Mouse (Mus musculus) heart, embryonic 14.5 days (tissue): ENCODE measurements around the gene Nudt14. TPM values are rescaled to one million over a fixed set of nuclear protein-coding genes. Genes with fewer than 3 reads are reported as not detected.

ENCODE experiments used
- ATAC-seq: fragments of 200-750 bp; cut with Nextera tagmentation; 2 replicates; pipeline ENCODE4 v1.8.0; 2017; ENCODE audit warnings: low read depth, moderate TSS enrichment; ENCODE audit not compliant: insufficient number of reproducible peaks, insufficient read depth, low FRiP score
- H3K27ac ChIP-seq, 2 experiments: fragments of 200-500 bp in 1 of 2; fragments of 300-500 bp in 1 of 2; sonication (generic) in 1 of 2; replicated peaks in 1 of 2; 2 replicates each; pipeline ENCODE4 v1.5.1; 2012 to 2014; ENCODE audit warnings: low read depth in 2 of 2, low read length in 2 of 2, control low read depth in 1 of 2, mild to moderate bottlenecking in 1 of 2, mixed read lengths in 1 of 2; ENCODE audit not compliant: control insufficient read depth in 1 of 2, insufficient read depth in 1 of 2
- H3K27me3 ChIP-seq: fragments of 300-500 bp; sonication (generic); 2 replicates; pipeline ENCODE4 v1.6.1; 2014; ENCODE audit warnings: mild to moderate bottlenecking, low read length, control low read depth; ENCODE audit not compliant: control insufficient read depth, insufficient read depth
- H3K36me3 ChIP-seq: fragments of 300-500 bp; sonication (generic); 2 replicates; pipeline ENCODE4 v1.6.1; 2014; ENCODE audit warnings: mild to moderate bottlenecking, control low read depth, low read length, mixed read lengths; ENCODE audit not compliant: control insufficient read depth, insufficient read depth
- H3K4me1 ChIP-seq, 2 experiments: fragments of 200-500 bp in 1 of 2; fragments of 300-500 bp in 1 of 2; sonication (generic) in 1 of 2; 2 replicates each; pipeline ENCODE4 v1.6.1; 2012 to 2014; ENCODE audit warnings: low read length in 2 of 2, control low read depth in 1 of 2, mixed read lengths in 1 of 2; ENCODE audit not compliant: control insufficient read depth in 2 of 2, insufficient read depth in 2 of 2
- H3K4me2 ChIP-seq: fragments of 300-500 bp; sonication (generic); 2 replicates; pipeline ENCODE4 v1.6.1; 2014; ENCODE audit warnings: mild to moderate bottlenecking, low read length
- H3K4me3 ChIP-seq, 2 experiments: fragments of 200-500 bp in 1 of 2; fragments of 300-500 bp in 1 of 2; sonication (generic) in 1 of 2; 2 replicates each; pipeline ENCODE4 v1.5.1; 2012 to 2014; ENCODE audit warnings: low read length in 2 of 2, mild to moderate bottlenecking in 2 of 2, control low read depth in 1 of 2, low read depth in 1 of 2, moderate library complexity in 1 of 2; ENCODE audit not compliant: control insufficient read depth in 1 of 2, insufficient read depth in 1 of 2
- H3K9ac ChIP-seq: fragments of 300-500 bp; sonication (generic); 2 replicates; pipeline ENCODE4 v1.6.1; 2014; ENCODE audit warnings: mild to moderate bottlenecking, low read length
- H3K9me3 ChIP-seq: fragments of 300-500 bp; sonication (generic); 2 replicates; pipeline ENCODE4 v1.6.1; 2016; ENCODE audit warnings: low read length, control low read depth; ENCODE audit not compliant: control insufficient read depth
- WGBS: fragments of 180-500 bp; shearing (Covaris S2); extraction: QIAGEN DNeasy Blood & Tissue Kit; methylation state at CpG from one replicate; pipeline ENCODE4 v1.1.7; 2014; 5-methylcytosine and 5-hydroxymethylcytosine counted together
- polyA plus RNA-seq: library from polyadenylated mRNA; unstranded; fragments of >200 nt; fragmentation: Nextera tagmentation; extraction: Ambion mirVana; gene quantifications from 2 replicates; pipeline ENCODE4 v1.2.1, GENCODE M21; 2014

The Nudt14 gene
- polyA plus RNA-seq, 1 experiment from 2014 or later, result 53.9 TPM

DNA sequence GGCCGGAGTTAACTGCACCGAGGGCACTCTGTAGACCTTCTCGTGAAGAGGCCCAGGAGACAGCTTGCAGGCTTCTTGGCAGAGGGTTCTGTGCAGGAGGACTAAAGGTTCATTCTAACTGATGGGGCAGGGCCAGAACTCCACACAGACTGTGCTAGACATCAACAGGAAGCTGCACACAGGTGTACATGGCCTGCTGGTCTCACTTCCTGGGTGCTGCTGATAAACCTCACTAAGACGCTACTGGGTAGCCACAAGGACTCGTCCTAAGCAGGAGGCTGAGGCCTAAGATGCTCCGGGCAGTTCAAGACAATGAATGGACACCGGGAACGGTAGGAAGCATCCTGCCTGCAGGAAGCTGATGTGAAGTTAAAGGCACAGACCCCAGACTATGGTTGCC, 17.5 kb upstream of the Nudt14 start:
- no peak for ATAC-seq
- H3K27ac ChIP-seq, result peak overlapping the region in 1 of 2 experiments; percentile 41; a peak in 1 of 4 replicates
- peaks cover 22 to 28% of the 10 kb centered on the region in 2 experiments for H3K4me1 ChIP-seq
- H3K36me3 ChIP-seq, result peaks cover 57% of the 10 kb centered on the region
- no peak overlapping the region for H3K4me2 ChIP-seq
- no peak overlapping the region for H3K4me3 ChIP-seq
- no peak overlapping the region for H3K9ac ChIP-seq
- WGBS, result 66% methylated on average over 8 of the region's 8 CpGs
- no peaks in the 10 kb centered on the region for H3K9me3 ChIP-seq
- H3K27me3 ChIP-seq, result no peaks in the 10 kb centered on the region

DNA sequence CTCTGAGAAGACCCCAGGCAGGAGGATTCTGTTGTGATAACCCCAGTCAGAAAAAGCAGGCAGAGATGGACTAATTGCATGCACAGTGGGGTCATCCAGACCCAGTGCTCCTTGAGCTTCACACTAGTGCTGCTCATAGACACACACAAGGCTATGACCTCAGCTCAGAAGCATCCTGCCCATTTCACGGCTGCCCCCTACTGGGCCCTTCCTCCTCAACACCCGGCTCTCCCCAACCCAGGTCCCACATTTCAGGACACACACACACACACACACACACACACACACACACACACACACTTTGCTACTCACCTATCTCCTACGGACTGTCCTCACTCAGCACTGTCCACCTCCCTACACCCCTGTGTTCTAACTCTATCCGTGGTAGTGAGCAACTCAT, 16.4 kb upstream of the Nudt14 start:
- peaks cover 46% of the 10 kb centered on the region for H3K36me3 ChIP-seq
- H3K9ac ChIP-seq, result 0 out of 2 replicates have a peak overlapping the region, but pooled peaks have one; percentile 21
- ATAC-seq, result no peak

DNA sequence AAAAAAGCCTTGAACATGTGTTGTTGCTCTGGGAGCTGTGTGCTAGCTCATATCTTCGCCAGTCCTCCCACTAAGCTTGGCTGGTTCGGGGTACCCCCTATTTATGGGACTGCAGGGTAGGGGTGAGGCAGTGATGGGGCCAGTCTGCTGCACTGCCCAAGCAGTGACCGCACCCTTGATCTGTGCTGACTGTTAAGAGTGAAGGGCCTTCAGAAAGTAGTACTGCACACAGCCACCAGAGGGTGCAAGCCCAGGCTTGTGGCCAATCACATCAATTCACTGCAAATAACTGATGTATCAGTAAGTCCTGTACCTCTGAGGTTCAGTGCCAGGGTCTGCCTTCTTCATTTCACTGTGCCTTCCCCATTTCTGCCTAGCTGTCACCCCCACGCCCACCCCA, 13.9 kb upstream of the Nudt14 start:
- H3K9me3 ChIP-seq, result no peaks in the 10 kb centered on the region
- peaks cover 21% of the 10 kb centered on the region for H3K36me3 ChIP-seq
- H3K4me1 ChIP-seq, result peaks cover 36 to 37% of the 10 kb centered on the region in 2 experiments
- H3K27ac ChIP-seq, result no peak overlapping the region
- H3K27me3 ChIP-seq, result no peaks in the 10 kb centered on the region
- ATAC-seq, result no peak
- H3K9ac ChIP-seq, result no peak overlapping the region
- WGBS, result 42% methylated on average over 4 of the region's 4 CpGs
- H3K4me3 ChIP-seq, result no peak overlapping the region
- no peak overlapping the region for H3K4me2 ChIP-seq

More for the DNA sequence above, 16.4 kb upstream of the Nudt14 start:
- Histone ChIP-seq H3K27ac (peak overlapping the region; percentile 33 to 62; a peak in 3 of 4 replicates), H3K27me3 (no peaks in the 10 kb centered on the region), H3K4me1 (peaks cover 24 to 30% of the 10 kb centered on the region in 2 experiments), H3K4me3 (no peak overlapping the region), H3K9me3 (no peaks in the 10 kb centered on the region), H3K4me2 (no peak overlapping the region)
- WGBS, result 18% methylated on average over 4 of the region's 4 CpGs

- no peak for ATAC-seq
- Histone ChIP-seq H3K27me3 (peaks cover 4% of the 10 kb centered on the region; the same call in 1 of the 2 replicates), H3K4me3 (no peak overlapping the region), H3K4me2 (0 out of 2 replicates have a peak overlapping the region, but pooled peaks have one; percentile 15), H3K4me1 (peaks cover 35 to 38% of the 10 kb centered on the region in 2 experiments), H3K36me3 (0 out of 2 replicates have a peak, but pooled peaks cover 4% of the 10 kb centered on the region), H3K9ac (no peak overlapping the region), H3K27ac (peak overlapping the region; percentile 46 to 54), H3K9me3 (no peaks in the 10 kb centered on the region)
- 39% methylated on average over 3 of the region's 3 CpGs for WGBS
These were observed 11.1 kb upstream of the Nudt14 start for GRCm38 (mm10) chr12:112952926-112953565.

- Histone ChIP-seq H3K4me3 (no peak overlapping the region), H3K9me3 (no peaks in the 10 kb centered on the region), H3K4me1 (peaks cover 32 to 36% of the 10 kb centered on the region in 2 experiments), H3K36me3 (0 out of 2 replicates have a peak, but pooled peaks cover 4% of the 10 kb centered on the region), H3K9ac (no peak overlapping the region), H3K27me3 (peaks cover 4% of the 10 kb centered on the region; the same call in 1 of the 2 replicates), H3K4me2 (0 out of 2 replicates have a peak overlapping the region, but pooled peaks have one; percentile 15), H3K27ac (peak overlapping the region; percentile 46 to 54)
- 33% methylated on average over 8 of the region's 8 CpGs for WGBS
- peak; percentile 33 for ATAC-seq
These were observed 10.5 kb upstream of the Nudt14 start for GRCm38 (mm10) chr12:112952433-112952832.

GRCm38 (mm10) chr12:112951150-112951842, 9.4 kb upstream of the Nudt14 start:
- peaks cover 4% of the 10 kb centered on the region; the same call in 1 of the 2 replicates for H3K27me3 ChIP-seq
- peak overlapping the region; percentile 99 for H3K4me2 ChIP-seq
- ATAC-seq, result no peak
- H3K9me3 ChIP-seq, result no peaks in the 10 kb centered on the region
- peak overlapping the region in 1 of 2 experiments; percentile 63; a peak in 1 of 4 replicates for H3K4me3 ChIP-seq
- H3K4me1 ChIP-seq, result peaks cover 32 to 36% of the 10 kb centered on the region in 2 experiments
- 19% methylated on average over 7 of the region's 7 CpGs for WGBS
- 0 out of 2 replicates have a peak, but pooled peaks cover 4% of the 10 kb centered on the region for H3K36me3 ChIP-seq
- peak overlapping the region; percentile 80; the same call in 1 of the 2 replicates for H3K9ac ChIP-seq
- peak overlapping the region; percentile 60 to 79 for H3K27ac ChIP-seq

- no peak for ATAC-seq
- Histone ChIP-seq H3K4me1 (peaks cover 32 to 35% of the 10 kb centered on the region in 2 experiments), H3K4me3 (peak overlapping the region; percentile 55 to 63), H3K4me2 (peak overlapping the region; percentile 99), H3K27ac (peak overlapping the region; percentile 60 to 79), H3K36me3 (0 out of 2 replicates have a peak, but pooled peaks cover 4% of the 10 kb centered on the region), H3K27me3 (peaks cover 4% of the 10 kb centered on the region; the same call in 1 of the 2 replicates), H3K9ac (peak overlapping the region; percentile 80), H3K9me3 (no peaks in the 10 kb centered on the region)
- WGBS, result 2% methylated on average over 6 of the region's 6 CpGs
These were observed 8.8 kb upstream of the Nudt14 start for GRCm38 (mm10) chr12:112950761-112951129.
